Mouse (Mus musculus): ENCODE measurements at regions not wholly inside any gene's neighbourhood (a gene's known extent, or its start where the extent isn't known, plus 50 kb on each side); places are given as distances from the start of the nearest gene placed in this dataset.

GRCm38 (mm10) chr10:120632071-120632470 is 155.8 kb upstream of the Hmga2 start:
- TF ChIP-seq POLR2A (IDR thresholded peaks at IDR 0.05; ENCODE audit: borderline replicate concordance, low read depth, low read length): no peak
- no peak for TF ChIP-seq CTCF (IDR thresholded peaks at IDR 0.05; ENCODE audit: low read depth, low read length)
